Mouse (Mus musculus): ENCODE results near the gene Arid1b. TPM values are rescaled to one million over a fixed set of nuclear protein-coding genes. Genes with fewer than 3 reads are reported as not detected.

Gene Arid1b
- polyA plus RNA-seq (2016; fragmentation: Nextera tagmentation; extraction: Ambion mirVana) = 8.1 and 8.7 TPM in 2 replicates

DNA sequence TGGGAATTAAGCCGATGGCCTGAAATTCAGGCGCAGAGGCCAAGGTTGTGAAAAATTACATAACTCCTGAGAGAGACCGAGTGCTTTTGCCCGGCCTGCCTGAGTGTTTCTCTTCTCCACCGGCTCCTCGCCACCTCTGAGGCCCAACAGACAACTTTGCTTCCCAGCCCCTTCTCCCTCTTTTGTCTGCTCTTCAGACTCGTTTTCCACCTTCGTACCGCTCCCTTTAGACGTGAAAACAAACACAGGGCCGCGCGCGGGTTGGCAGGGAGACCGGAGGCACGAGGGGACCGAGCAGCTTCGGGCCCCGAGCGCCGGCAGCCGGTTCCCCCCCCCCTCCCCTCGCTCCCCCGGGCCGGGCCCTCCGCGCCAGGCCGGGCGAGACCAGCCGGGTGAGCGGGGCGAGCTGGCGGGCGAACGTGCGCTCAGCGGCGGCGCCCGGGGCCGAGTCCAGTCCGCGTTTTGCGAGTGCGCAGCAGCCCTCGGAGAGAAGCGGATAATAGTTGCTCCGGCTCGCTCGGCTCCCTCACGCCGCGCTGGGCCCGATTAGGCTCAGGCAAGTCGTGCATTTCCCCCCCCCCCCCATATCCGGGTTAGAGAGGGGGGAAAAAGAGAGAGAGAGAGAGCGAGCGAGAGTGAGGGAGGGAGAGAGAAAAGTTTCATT is at the start of gene Arid1b:
Arid1b (plus strand) TSS at position 493 of the 664 bp plus-strand sequence.
- peak within 1 kb of the TSS; percentile 100 for H3K9ac ChIP-seq
- peak within 1 kb of the TSS; percentile 86 for H3K4me2 ChIP-seq
- peak within 1 kb of the TSS; percentile 98 for H3K27ac ChIP-seq (ENCODE audit: poor library complexity, severe bottlenecking)
- no peaks in the 10 kb centered on the region for H3K9me3 ChIP-seq (replicated peaks)
- H3K4me3 ChIP-seq = peak within 1 kb of the TSS; percentile 98
- no peaks in the 10 kb centered on the region for H3K36me3 ChIP-seq
- under 1% methylated on average over 55 of the region's 58 CpGs for WGBS
- peaks cover 4% of the 10 kb centered on the region; the same call in 1 of the 2 replicates for H3K4me1 ChIP-seq (replicated peaks)
- ATAC-seq (ENCODE audit: insufficient number of reproducible peaks, low FRiP score) = peak; percentile 75
- no peaks in the 10 kb centered on the region for H3K27me3 ChIP-seq (replicated peaks)

DNA sequence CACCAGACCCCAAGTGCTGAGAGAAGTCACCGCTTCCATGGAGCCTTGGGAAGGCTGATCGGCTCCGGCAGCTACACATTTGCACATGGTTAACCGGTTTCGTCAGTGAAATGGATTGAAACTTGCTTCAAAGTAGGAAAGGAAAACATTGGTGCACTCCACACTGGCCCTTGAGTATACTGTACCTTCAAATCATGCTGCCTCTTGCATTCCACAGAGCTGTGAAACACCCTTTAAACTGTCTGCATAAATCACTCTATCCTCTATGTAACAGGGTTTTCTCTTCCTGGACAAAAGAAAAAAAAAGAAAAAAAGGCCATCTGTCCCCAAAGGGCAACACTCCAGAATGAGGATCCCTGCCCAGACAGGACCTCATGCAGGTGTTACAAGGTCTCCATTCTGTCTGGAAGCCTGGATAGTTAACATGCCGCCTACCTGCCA is 48.8 kb upstream of the Arid1b start:
- ATAC-seq (ENCODE audit: insufficient number of reproducible peaks, low FRiP score) = no peak
- Histone ChIP-seq H3K9ac (no peak overlapping the region), H3K27me3 (replicated peaks) (no peaks in the 10 kb centered on the region), H3K4me1 (replicated peaks) (peaks cover 19% of the 10 kb centered on the region), H3K4me2 (no peak overlapping the region), H3K36me3 (no peaks in the 10 kb centered on the region), H3K4me3 (no peak overlapping the region), H3K9me3 (replicated peaks) (no peaks in the 10 kb centered on the region), H3K27ac (ENCODE audit: poor library complexity, severe bottlenecking) (no peak overlapping the region)
- 70% methylated on average over 6 of the region's 6 CpGs for WGBS

DNA sequence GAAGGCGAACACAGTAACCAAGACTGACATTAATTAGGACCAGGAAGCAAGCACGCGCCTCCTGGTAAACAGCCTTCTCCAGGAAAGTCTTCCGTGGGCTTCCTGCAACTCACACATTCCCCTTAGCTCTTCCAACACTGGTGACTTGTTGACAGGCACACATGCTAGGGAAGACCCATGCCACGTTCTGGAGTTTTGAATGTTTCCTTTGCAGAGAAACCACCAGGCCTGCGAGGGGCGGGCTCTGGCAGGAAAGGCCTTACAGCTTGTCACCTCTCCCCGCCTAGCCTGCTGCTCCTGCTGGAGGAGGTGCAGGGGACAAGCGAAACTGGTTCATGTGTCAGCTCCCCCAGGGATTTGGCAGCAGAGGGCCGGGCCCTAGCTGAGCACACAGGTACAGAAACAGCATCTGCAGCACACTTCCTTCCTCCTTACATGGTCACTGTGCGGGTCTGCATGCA is 48.2 kb upstream of the Arid1b start:
- peak; percentile 67 for ATAC-seq (ENCODE audit: insufficient number of reproducible peaks, low FRiP score)
- H3K4me3 ChIP-seq = peak overlapping the region; percentile 18

DNA sequence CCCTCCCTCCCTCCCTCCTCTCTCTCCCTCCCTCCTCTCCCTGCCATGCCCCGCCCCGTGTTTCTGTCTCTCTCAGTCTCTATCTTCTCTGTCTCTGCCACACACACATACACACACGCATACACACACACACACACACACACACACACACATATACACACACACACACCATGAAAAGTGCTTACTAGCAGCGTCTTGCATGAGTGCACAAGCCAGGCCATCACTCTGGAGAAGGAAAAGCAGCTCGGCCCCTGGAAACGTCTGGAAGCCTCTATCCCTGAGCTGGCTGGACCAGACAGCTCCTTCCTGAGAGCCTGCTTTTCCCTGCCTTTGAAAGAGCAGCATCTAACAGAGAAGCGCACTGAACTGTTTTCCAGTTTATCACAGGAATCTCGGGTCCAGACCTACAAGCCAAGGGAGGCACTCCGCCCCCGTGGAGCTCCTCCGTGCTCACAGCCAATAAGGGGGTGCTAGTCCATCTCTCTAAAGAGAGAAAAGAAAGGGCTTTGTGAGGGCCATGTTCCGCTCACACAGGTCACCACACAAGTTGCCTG is 47.6 kb upstream of the Arid1b start:
- peak; percentile 39; the same call in 1 of the 2 replicates for ATAC-seq (ENCODE audit: insufficient number of reproducible peaks, low FRiP score)
- peak overlapping the region; percentile 57 for H3K9ac ChIP-seq
- no peaks in the 10 kb centered on the region for H3K27me3 ChIP-seq (replicated peaks)
- H3K27ac ChIP-seq (ENCODE audit: poor library complexity, severe bottlenecking) = no peak overlapping the region
- H3K4me1 ChIP-seq (replicated peaks) = peaks cover 15% of the 10 kb centered on the region
- peak overlapping the region; percentile 18 for H3K4me3 ChIP-seq
- H3K4me2 ChIP-seq = peak overlapping the region; percentile 58
- 19% methylated on average over 12 of the region's 12 CpGs for WGBS
- no peaks in the 10 kb centered on the region for H3K9me3 ChIP-seq (replicated peaks)
- H3K36me3 ChIP-seq = no peaks in the 10 kb centered on the region

More for the DNA sequence above, 48.2 kb upstream of the Arid1b start:
- no peaks in the 10 kb centered on the region for H3K27me3 ChIP-seq (replicated peaks)
- peak overlapping the region; percentile 52; the same call in 1 of the 2 replicates for H3K27ac ChIP-seq (ENCODE audit: poor library complexity, severe bottlenecking)
- H3K36me3 ChIP-seq = no peaks in the 10 kb centered on the region
- peak overlapping the region; percentile 57; the same call in 1 of the 2 replicates for H3K9ac ChIP-seq
- 19% methylated on average over 11 of the region's 11 CpGs for WGBS
- no peaks in the 10 kb centered on the region for H3K9me3 ChIP-seq (replicated peaks)
- H3K4me1 ChIP-seq (replicated peaks) = peaks cover 15% of the 10 kb centered on the region
- peak overlapping the region; percentile 58 for H3K4me2 ChIP-seq

DNA sequence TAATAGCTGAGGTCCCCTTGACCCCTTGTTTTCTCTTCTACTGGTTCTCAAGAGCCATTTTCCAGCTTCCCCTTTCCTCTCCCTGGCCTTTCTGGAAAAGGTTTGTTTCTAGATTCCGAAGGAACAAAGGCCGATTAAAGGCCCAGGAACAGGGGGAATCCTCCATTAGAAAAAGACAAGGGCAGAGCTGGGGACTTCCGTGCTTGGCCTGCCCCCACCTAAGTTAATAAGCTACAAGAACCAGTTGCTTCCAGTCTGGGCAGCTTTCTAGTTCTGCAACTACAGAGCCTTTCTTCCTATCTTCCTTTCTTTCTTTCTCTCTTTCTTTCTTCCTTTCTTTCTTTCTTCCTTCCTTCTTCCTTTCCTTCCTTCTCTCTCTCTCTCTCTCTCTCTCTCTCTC is 47.1 kb upstream of the Arid1b start:
- 45% methylated on average over 3 of the region's 3 CpGs for WGBS
- H3K9ac ChIP-seq = 0 out of 2 replicates have a peak overlapping the region, but pooled peaks have one; percentile 57
- no peaks in the 10 kb centered on the region for H3K27me3 ChIP-seq (replicated peaks)
- H3K27ac ChIP-seq (ENCODE audit: poor library complexity, severe bottlenecking) = no peak overlapping the region
- peak overlapping the region; percentile 58 for H3K4me2 ChIP-seq
- H3K36me3 ChIP-seq = no peaks in the 10 kb centered on the region
- no peaks in the 10 kb centered on the region for H3K9me3 ChIP-seq (replicated peaks)
- H3K4me3 ChIP-seq = no peak overlapping the region
- no peak for ATAC-seq (ENCODE audit: insufficient number of reproducible peaks, low FRiP score)
- peaks cover 15% of the 10 kb centered on the region for H3K4me1 ChIP-seq (replicated peaks)

DNA sequence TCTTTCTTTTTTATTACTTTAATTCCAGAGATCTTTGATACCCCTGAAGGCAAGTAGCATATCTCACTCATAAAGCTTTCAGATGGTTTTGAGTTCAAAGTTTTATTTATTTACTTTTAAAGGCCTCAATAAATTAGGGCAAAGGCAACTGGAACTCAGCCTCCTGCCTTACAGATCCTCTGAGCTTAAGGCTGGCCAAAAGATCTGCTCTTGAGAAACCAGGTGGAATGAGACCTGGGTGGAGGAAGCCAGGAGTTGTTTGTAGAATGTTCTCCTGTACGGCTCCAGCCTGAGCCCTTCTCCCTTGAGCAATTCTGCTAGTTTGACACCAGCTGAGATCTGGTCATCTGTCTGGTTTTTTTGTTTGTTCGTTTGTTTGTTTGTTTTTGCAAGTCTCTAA is 46.7 kb upstream of the Arid1b start:
- no peak overlapping the region for H3K4me3 ChIP-seq
- H3K4me1 ChIP-seq (replicated peaks) = peaks cover 15% of the 10 kb centered on the region
- H3K27me3 ChIP-seq (replicated peaks) = no peaks in the 10 kb centered on the region
- 68% methylated on average over 2 of the region's 2 CpGs for WGBS
- no peaks in the 10 kb centered on the region for H3K36me3 ChIP-seq
- H3K27ac ChIP-seq (ENCODE audit: poor library complexity, severe bottlenecking) = no peak overlapping the region
- no peak for ATAC-seq (ENCODE audit: insufficient number of reproducible peaks, low FRiP score)
- H3K9me3 ChIP-seq (replicated peaks) = no peaks in the 10 kb centered on the region
- no peak overlapping the region for H3K4me2 ChIP-seq
- H3K9ac ChIP-seq = no peak overlapping the region

DNA sequence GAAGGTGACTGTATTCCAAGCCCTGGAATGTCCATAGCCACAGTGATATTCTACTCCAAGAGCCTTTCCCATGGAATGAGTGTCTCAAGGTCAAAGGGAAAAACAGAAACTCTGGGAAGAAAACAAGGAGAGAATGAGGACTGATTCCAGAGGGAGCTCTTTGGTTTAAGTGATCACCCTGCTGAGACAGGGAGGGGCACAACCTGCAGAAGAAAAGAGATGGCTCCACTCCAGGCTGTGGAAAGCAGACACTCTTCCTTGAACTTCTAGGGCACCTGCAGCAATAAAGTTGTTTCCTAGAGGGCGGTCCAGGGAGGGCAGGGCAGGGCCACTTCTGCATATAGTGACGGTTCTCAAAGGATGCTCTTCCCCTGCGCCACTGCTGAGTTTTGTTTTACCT is 45.6 kb upstream of the Arid1b start:
- ATAC-seq (ENCODE audit: insufficient number of reproducible peaks, low FRiP score) = no peak
- Histone ChIP-seq H3K27ac (ENCODE audit: poor library complexity, severe bottlenecking) (no peak overlapping the region), H3K27me3 (replicated peaks) (no peaks in the 10 kb centered on the region), H3K4me1 (replicated peaks) (peaks cover 15% of the 10 kb centered on the region), H3K4me3 (no peak overlapping the region), H3K4me2 (no peak overlapping the region), H3K36me3 (no peaks in the 10 kb centered on the region), H3K9me3 (replicated peaks) (no peaks in the 10 kb centered on the region), H3K9ac (no peak overlapping the region)
- 55% methylated on average over 3 of the region's 3 CpGs for WGBS

DNA sequence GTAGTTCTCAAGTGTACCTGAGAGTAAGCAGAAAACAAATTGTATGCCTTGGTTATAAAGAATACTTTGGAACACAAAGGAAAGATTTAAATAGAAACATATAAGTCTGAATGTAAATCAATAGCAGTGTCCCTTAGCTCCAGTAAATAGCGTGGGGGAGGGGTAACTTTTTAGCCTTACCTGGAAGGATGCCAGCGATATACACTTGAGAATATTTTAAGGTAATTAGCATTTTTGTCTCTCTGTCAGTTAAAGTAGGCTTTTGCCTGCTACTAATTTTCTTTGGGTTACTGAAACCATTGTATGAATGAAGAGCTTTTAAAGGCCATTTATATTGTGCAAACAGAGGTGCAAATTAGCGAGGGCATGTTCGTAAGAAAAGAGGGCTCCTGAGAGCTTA is 39.7 kb upstream of the Arid1b start:
- 0 out of 2 replicates have a peak, but pooled peaks cover 4% of the 10 kb centered on the region for H3K9me3 ChIP-seq (replicated peaks)
- H3K4me3 ChIP-seq = no peak overlapping the region
- H3K36me3 ChIP-seq = no peaks in the 10 kb centered on the region
- ATAC-seq (ENCODE audit: insufficient number of reproducible peaks, low FRiP score) = no peak
- H3K4me2 ChIP-seq = no peak overlapping the region
- H3K9ac ChIP-seq = no peak overlapping the region
- H3K4me1 ChIP-seq (replicated peaks) = no peaks in the 10 kb centered on the region; the same call in 1 of the 2 replicates
- H3K27me3 ChIP-seq (replicated peaks) = no peaks in the 10 kb centered on the region
- no peak overlapping the region for H3K27ac ChIP-seq (ENCODE audit: poor library complexity, severe bottlenecking)
- WGBS = 88% methylated on average over 4 of the region's 4 CpGs

DNA sequence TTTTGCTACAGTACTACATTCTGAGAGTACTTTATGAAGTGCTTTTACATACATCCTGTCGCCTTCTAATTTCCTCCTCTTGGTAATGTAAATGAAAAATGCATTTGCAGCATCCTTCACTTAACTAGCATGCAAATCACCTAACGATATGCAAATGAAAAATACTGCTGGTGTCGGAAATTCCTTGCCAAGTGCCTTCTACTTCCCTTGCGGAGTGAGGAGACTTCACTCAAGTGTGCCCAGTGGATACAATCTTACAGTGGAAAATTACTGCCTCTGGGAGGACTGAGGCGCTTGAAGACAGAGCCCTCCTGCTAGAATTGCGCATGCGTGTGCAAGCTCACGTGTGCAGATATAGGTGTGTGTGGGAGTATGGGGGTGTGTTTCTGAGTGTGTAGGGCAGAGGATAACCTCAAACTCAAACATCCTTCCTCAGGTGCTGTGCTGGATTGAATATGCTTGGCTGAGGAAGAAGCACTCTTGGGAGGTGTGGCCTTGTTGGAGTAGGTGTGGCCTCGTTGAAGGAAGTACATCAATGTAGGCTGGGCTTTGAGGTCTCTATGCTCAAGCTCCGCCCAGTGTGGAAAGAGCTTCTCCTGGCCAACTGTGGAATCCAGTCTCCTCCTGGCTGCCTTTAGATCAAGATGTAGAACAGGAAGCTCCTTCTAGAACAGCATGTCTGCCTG is 29.8 kb upstream of the Arid1b start:
- no peaks in the 10 kb centered on the region for H3K36me3 ChIP-seq
- no peak overlapping the region for H3K4me3 ChIP-seq
- 73% methylated on average over 10 of the region's 10 CpGs for WGBS
- no peak overlapping the region for H3K27ac ChIP-seq (ENCODE audit: poor library complexity, severe bottlenecking)
- no peaks in the 10 kb centered on the region for H3K9me3 ChIP-seq (replicated peaks)
- 0 out of 2 replicates have a peak, but pooled peaks cover 5% of the 10 kb centered on the region for H3K27me3 ChIP-seq (replicated peaks)
- H3K4me1 ChIP-seq (replicated peaks) = no peaks in the 10 kb centered on the region
- no peak overlapping the region for H3K4me2 ChIP-seq
- no peak overlapping the region for H3K9ac ChIP-seq
- ATAC-seq (ENCODE audit: insufficient number of reproducible peaks, low FRiP score) = no peak

DNA sequence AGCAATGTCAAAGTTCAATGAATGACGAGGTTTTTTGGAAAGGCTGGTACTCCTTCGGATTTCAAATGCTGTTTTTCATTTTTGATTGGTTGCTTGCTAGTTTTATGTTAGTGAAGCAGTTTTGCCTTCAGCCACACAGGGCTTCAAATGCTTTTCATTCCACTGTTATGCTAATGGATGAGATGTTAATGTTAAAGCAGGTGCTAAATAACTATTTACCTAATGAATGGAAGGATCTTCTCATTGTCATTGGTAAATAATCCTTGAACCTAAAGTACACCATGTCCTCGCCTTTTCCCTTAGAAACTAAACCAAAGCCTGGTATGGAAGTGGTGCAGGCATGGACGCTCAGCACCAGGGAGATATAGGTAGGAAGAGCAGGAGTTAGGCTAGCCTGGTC is 26.9 kb upstream of the Arid1b start:
- Histone ChIP-seq H3K4me2 (no peak overlapping the region), H3K9me3 (replicated peaks) (no peaks in the 10 kb centered on the region), H3K9ac (no peak overlapping the region), H3K36me3 (no peaks in the 10 kb centered on the region), H3K4me1 (replicated peaks) (no peaks in the 10 kb centered on the region), H3K27ac (ENCODE audit: poor library complexity, severe bottlenecking) (no peak overlapping the region), H3K27me3 (replicated peaks) (0 out of 2 replicates have a peak, but pooled peaks cover 4% of the 10 kb centered on the region), H3K4me3 (no peak overlapping the region)
- WGBS = 53% methylated on average over 4 of the region's 4 CpGs
- no peak for ATAC-seq (ENCODE audit: insufficient number of reproducible peaks, low FRiP score)

DNA sequence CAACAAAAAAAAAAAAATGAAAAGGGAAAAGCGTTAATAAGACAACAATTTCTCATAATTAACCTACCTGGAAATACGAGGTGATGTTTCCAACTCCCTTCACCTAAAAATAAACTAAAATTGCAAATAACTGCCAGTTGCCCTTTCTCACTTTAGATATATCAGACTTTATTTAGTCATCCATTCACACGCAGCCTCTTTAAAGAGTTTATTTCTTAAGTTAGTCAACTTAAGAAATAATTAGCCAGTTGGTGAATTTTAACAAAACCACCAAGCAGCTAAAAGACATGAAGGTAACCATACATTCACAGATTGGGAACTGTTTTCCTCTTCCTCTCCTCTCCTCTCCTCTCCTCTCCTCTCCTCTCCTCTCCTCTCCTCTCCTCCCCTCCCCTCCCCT is 26.1 kb upstream of the Arid1b start:
- WGBS = 88% methylated on average over 3 of the region's 3 CpGs
- Histone ChIP-seq H3K27ac (ENCODE audit: poor library complexity, severe bottlenecking) (no peak overlapping the region), H3K27me3 (replicated peaks) (no peaks in the 10 kb centered on the region), H3K9me3 (replicated peaks) (no peaks in the 10 kb centered on the region), H3K9ac (no peak overlapping the region), H3K4me2 (no peak overlapping the region), H3K4me3 (no peak overlapping the region), H3K36me3 (no peaks in the 10 kb centered on the region), H3K4me1 (replicated peaks) (no peaks in the 10 kb centered on the region)
- no peak for ATAC-seq (ENCODE audit: insufficient number of reproducible peaks, low FRiP score)
